Mouse (Mus musculus) spleen, postnatal 10 days (tissue): Measurements from ENCODE around the gene Trip4.

Source experiments
- DNase-seq, 2 experiments: peaks; one replicate each; pipeline ENCODE4 v3.0.0; 2021 to 2022; ENCODE audit warnings: low spot score in 2 of 2

Trip4 gene

GRCm38 (mm10) chr9:65908394-65909300 lies at the start of gene Trip4, which contains the start of gene Csnk1g1:
Gene Trip4, minus strand, starts transcription at chr9:65908794.
Gene Csnk1g1, plus strand, starts transcription at chr9:65908924.
- peak; percentile 71 to 88 for DNase-seq

- no peak for DNase-seq
Observed at GRCm38 (mm10) chr9:65951082-65951587, 42.5 kb upstream of the Trip4 start.

DNA sequence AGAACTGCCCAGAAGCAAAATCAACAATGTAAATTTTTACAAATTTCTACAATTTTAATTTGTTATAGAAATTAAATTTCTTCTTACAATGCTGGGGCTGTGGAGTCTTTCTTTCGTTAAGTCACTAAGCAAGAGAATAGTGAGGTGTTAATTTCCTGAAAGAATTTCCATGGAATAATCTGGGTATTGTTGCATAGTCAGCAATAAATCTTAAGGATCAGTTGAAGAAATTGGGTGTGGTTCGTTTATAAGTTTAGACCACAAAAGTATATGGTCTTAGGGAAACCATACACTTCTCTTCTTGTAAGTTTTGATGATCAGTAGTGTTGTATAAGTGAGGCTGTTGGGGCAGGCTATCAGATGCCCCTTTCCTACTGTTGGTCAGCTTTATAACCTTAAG lies 29.0 kb upstream of the Trip4 start:
- no peak for DNase-seq

- no peak for DNase-seq
Observed at GRCm38 (mm10) chr9:65929826-65930225, 21.2 kb upstream of the Trip4 start.

DNA sequence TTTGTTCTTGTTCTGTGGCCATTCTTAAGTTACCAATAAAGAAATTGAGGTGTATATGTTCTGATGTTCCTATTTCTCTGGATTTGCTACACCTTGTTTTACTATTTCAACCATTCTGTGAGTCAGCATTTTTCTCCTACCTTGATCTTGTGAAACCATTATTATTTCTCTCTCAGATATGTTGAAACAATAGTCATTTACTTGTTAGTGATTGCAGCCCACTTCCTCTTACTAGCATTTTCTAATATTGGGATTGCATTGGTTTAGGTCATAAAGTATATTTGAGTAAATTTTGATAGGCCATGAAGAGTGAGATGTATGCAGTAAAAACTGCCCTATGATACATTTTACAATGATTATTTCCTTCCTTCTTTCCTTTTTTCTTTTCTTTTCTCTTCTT lies 19.9 kb upstream of the Trip4 start:
- no peak for DNase-seq

DNA sequence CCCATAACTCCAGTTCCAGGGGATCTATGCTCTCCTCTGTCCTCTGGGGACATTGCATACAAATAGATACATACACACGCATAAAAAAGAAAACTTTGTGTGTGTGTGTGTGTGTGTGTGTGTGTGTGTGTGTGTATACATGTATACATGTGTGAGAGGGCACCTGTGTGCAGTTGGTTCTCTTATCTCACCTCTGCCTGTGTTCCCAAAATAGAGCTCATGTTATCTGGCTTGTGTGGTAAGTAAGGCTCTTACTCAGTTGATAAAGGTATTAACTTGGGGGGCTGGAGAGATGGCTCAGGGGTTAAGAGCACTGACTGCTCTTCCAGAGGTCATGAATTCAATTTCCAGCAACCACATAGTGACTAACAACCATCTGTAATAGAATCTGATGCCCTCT lies 8.4 kb upstream of the Trip4 start:
- DNase-seq: no peak

DNA sequence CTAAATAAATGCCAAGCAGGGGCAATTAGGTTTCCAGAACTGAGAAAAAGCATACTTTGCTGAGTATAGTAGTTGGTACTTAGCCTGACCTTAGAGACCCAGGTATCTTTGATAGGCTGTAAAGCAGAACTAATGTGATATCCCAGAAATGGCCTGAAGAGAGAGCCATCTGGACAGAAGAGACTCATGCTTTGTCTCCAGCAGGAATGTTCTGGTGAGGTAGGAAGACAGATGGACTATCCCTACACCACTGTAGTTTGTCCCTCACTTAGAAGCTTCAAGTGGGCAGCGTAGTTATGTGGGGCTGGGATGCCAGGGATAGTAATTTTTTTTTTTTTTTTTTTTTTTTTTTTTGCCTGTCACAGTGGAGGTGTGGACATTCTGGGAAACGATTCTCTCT lies 5.4 kb upstream of the Trip4 start:
- DNase-seq: no peak

DNA sequence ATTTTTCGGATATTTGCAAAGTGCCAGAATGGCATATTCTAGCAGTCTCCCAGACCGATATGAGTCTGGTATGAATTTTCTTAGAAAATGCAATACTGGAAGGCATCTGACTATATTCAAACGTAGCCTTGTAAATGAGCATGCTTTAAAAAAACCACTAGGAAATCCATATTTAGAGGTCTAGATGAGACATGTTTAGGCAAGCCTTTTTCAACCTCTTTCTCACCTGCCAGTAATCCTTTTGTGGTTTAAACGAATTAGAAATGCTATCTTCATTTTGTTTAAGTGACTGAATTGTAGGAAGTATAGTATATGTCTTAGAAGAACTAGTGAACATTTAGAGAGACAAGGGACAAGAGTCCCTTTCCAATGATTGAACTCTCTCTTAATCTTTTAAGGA lies 1.2 kb upstream of the Trip4 start:
- no peak for DNase-seq

- peak; percentile 49 to 64 for DNase-seq
Observed at GRCm38 (mm10) chr9:65909301-65909801, 757 bp upstream of the Trip4 start.

DNA sequence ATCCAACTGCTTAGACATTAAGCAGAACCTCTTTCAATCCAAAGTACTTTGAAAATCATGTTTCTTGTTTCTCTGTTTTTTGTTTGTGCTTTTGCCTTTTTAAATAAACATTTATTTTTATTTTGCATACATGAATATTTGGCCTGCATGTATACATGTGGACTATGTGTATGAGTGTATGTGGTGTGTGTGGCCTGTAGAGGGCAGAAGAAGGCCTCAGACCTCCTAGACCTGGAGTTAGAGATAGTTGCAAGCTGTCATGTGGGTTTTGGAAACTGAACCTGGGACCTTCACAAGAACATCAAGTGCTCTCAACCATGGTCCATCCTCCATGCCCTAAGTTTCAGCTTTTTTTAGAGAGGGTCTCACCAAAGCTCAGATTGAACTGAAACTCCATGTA lies 5.2 kb downstream of the Trip4 start:
- no peak for DNase-seq

GRCm38 (mm10) chr9:65902879-65903278 lies 5.7 kb downstream of the Trip4 start:
- no peak for DNase-seq

GRCm38 (mm10) chr9:65896977-65897376 lies 11.6 kb downstream of the Trip4 start:
- no peak for DNase-seq

DNA sequence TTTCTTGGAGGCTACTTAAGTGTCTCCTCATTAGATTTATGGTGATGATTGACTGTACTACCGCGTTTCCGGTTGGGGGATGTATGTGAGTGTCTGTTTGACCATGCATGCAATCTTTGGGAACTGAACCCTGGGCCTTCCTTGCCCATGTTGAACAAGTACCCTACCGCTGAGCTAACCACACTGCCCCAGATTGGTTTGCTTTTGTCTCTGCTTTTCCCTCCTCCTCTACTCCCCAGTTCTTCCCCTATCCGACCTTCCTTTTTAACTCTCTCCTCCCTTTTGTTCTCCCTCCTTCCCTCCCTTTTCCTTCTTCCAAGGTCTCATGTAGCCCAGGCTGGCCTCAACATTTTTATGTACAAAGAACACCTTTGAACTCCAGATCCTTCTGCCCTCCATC lies 17.5 kb downstream of the Trip4 start:
- DNase-seq: peak in 1 of 2 experiments; percentile 19

- peak; percentile 61 to 81 for DNase-seq
Observed at GRCm38 (mm10) chr9:65890143-65890628, 18.4 kb downstream of the Trip4 start, which contains the start of gene Pclaf. Gene Pclaf, plus strand, starts transcription at chr9:65890237.

DNA sequence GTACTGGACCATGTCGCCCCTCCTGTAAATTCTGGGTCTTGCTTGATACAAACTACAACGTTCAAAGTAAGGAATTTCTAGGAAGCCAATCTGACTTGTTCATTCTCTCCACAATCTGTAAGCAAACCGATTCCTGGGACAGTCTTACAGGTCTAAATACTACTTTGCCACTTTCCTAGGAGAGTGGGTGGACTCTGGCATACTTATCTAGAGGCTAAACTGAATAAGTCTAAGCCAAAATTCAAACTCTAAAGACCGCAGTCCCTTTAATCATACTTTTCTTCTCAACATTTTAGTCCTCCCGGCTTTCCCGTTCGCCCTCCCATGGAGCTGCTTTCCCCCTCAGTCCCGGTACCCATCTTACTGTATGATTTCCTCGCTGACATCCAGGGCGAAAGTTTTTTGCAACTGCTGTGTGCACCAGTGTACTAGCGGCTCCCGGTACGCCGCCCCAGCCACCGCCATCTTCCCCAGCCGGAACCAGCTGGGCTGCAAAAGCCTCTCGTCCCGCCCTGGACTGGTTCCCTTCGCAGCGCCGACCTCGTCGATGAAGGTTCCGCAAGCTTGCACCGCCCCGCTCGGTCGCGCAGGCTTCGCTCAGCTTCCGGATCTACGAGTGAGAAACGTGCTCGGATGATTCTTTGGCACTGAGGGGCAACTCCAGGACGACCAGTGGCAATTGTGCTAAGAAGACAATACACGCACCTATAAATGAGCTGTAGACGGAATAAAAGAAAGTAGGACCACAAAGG lies 23.9 kb downstream of the Trip4 start:
- peak; percentile 87 to 92 for DNase-seq

GRCm38 (mm10) chr9:65859656-65860055 lies 48.9 kb downstream of the Trip4 start:
- DNase-seq: no peak

- no peak for DNase-seq
Observed at GRCm38 (mm10) chr9:65850203-65850602, 58.4 kb downstream of the Trip4 start.

- no peak for DNase-seq
Observed at GRCm38 (mm10) chr9:65848154-65848553, 60.4 kb downstream of the Trip4 start.

GRCm38 (mm10) chr9:65844421-65845165 lies 64.0 kb downstream of the Trip4 start:
- no peak for DNase-seq

GRCm38 (mm10) chr9:65839841-65840240 lies 68.8 kb downstream of the Trip4 start:
- DNase-seq: no peak

DNA sequence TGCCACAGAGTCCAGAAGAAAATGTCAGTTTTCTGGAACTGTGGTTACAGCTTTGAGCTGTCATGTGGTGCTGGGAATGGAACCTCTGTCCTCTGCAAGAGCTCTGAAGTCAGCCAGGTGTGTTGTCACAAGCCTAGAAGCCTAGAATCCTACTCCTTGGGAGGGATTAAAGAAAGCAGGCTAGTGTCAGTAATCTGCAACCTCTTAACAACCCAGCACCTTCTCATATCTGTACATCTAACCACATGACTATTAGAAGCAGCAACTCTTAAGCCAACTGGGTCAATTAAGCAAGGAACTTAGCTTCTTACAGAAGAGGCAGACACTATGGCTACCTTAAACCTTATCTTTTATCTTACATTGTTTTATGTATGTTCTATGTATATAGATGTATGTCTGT lies 71.7 kb downstream of the Trip4 start:
- DNase-seq: no peak
